Mouse (Mus musculus) lung, postnatal 0 days (tissue): ENCODE results near the gene Gm16430. TPM values are rescaled to one million over a fixed set of nuclear protein-coding genes. Genes with fewer than 3 reads are reported as not detected.
"Not testable (repeated sequence)": the region's sequence is repeated elsewhere in the genome, so short reads cannot be mapped to it uniquely, and the experiment has no call there.

Source experiments
- ATAC-seq: fragments of 200-750 bp; cut with Nextera tagmentation; 2 replicates; pipeline ENCODE4 v1.8.0; 2017; ENCODE audit warnings: moderate library complexity
- DNase-seq: peaks from one replicate; pipeline ENCODE4 v3.0.0-alpha.2; 2016; ENCODE audit warnings: low spot score
- H3K27ac ChIP-seq: fragments of 300-500 bp; sonication (generic); 2 replicates; pipeline ENCODE4 v1.5.1; 2014; ENCODE audit warnings: antibody characterized with exemption, mild to moderate bottlenecking, low read length, mixed read lengths
- H3K27me3 ChIP-seq: fragments of 300-500 bp; sonication (generic); replicated peaks from 2 replicates; pipeline ENCODE4 v1.6.1; 2014; ENCODE audit warnings: low read length, mixed read lengths; ENCODE audit not compliant: insufficient read depth
- H3K36me3 ChIP-seq: fragments of 300-500 bp; sonication (generic); 2 replicates; pipeline ENCODE4 v1.6.1; 2014; ENCODE audit warnings: low read length, mixed read lengths; ENCODE audit not compliant: insufficient read depth
- H3K4me1 ChIP-seq: fragments of 300-500 bp; sonication (generic); 2 replicates; pipeline ENCODE4 v1.6.1; 2014; ENCODE audit warnings: antibody characterized with exemption, low read depth, low read length, mixed read lengths; ENCODE audit not compliant: insufficient read depth
- H3K4me2 ChIP-seq: fragments of 300-500 bp; sonication (generic); replicated peaks from 2 replicates; pipeline ENCODE4 v1.6.1; 2014; ENCODE audit warnings: low read depth, mild to moderate bottlenecking, low read length, moderate library complexity, mixed read lengths
- H3K4me3 ChIP-seq: fragments of 300-500 bp; sonication (generic); 2 replicates; pipeline ENCODE4 v1.5.1; 2014; ENCODE audit warnings: low read depth, low read length
- H3K9ac ChIP-seq: fragments of 300-500 bp; sonication (generic); replicated peaks from 2 replicates; pipeline ENCODE4 v1.6.1; 2014; ENCODE audit warnings: low read depth, mild to moderate bottlenecking
- H3K9me3 ChIP-seq: fragments of 300-500 bp; sonication (generic); 2 replicates; pipeline ENCODE4 v1.6.1; 2016; ENCODE audit warnings: low read length, mixed read lengths
- WGBS: fragments of 180-500 bp; shearing (Covaris S2); extraction: QIAGEN DNeasy Blood & Tissue Kit; methylation state at CpG from one replicate; pipeline ENCODE4 v1.1.7; 2014; 5-methylcytosine and 5-hydroxymethylcytosine counted together
- polyA plus RNA-seq: library from polyadenylated mRNA; unstranded; fragments of >200 nt; fragmentation: Nextera tagmentation; extraction: Ambion mirVana; gene quantifications from 2 replicates; pipeline ENCODE4 v1.2.1, GENCODE M21; 2015

The Gm16430 gene
- not detected in 2 replicates for polyA plus RNA-seq

DNA sequence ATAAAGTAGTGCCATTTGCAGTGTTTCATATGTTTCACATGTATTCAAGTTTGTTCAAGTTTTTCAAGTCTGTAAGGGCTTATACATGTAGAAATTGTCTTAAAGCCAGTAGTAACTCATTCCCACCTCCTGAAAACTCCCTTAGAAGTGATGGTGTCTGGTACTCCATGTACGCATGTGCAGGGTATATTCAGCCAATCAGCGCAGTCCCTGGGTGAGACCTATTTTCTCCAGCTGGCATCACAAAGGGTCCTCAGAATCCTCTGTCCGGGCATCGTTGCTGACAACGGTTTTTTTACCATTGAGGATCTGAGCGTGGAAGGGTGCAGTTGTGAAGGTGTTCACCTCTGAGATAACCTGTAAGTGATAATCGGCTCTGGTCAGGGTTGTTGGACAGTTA is at the start of gene Gm16430:
Gene Gm16430 (plus strand): TSS at position 301 of the 400 bp plus-strand sequence.
- H3K9ac ChIP-seq, H3K4me1 ChIP-seq, H3K9me3 ChIP-seq, DNase-seq, H3K4me3 ChIP-seq, H3K36me3 ChIP-seq, H3K4me2 ChIP-seq, ATAC-seq, H3K27me3 ChIP-seq, H3K27ac ChIP-seq: not testable (repeated sequence)
- WGBS: no CpG with 5 or more reads among the region's 7 CpGs

Other genes with a start within 250 kb of the Gm16430 start
- gene Gm16405, start 91.0 kb upstream of the Gm16430 start, polyA plus RNA-seq: not detected in 2 replicates